Mouse (Mus musculus): ENCODE data around the gene E4f1. TPM values are rescaled to one million over a fixed set of nuclear protein-coding genes. Genes with fewer than 3 reads are reported as not detected.

E4f1 gene
- polyA plus RNA-seq, 1 experiment from 2014 or later = 44.9 TPM

DNA sequence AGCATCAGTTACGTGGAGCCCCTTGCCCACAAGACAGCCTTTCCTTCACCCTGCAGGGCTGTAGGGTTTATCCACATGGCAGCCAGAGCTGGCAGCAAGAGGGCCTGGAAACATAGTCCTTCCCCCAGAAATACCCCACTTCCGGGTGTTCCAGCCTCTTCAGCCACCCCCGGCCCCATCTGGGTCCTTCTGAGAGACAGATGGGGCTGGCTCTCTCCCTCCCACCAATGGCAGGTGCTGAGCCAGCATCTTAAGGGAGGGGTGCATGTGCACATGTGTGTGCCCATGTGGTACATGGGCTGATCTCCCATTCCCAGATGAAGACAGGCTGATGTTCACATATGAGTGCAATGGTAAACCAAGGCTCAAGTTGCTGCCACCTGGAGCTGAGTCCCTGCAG is 25.3 kb upstream of the E4f1 start:
- no peak overlapping the region for H3K4me2 ChIP-seq (replicated peaks)
- no peak overlapping the region for H3K9ac ChIP-seq (replicated peaks)
- H3K9me3 ChIP-seq = no peaks in the 10 kb centered on the region
- H3K36me3 ChIP-seq = peaks cover 37% of the 10 kb centered on the region
- H3K4me3 ChIP-seq = no peak overlapping the region
- WGBS = 75% methylated on average over 3 of the region's 3 CpGs
- 0 out of 2 replicates have a peak overlapping the region, but pooled peaks have one; percentile 14 for H3K27ac ChIP-seq (replicated peaks)
- peaks cover 14% of the 10 kb centered on the region for H3K4me1 ChIP-seq
- no peaks in the 10 kb centered on the region for H3K27me3 ChIP-seq
- no peak; the same call in 1 of the 2 replicates for ATAC-seq (replicated peaks)

DNA sequence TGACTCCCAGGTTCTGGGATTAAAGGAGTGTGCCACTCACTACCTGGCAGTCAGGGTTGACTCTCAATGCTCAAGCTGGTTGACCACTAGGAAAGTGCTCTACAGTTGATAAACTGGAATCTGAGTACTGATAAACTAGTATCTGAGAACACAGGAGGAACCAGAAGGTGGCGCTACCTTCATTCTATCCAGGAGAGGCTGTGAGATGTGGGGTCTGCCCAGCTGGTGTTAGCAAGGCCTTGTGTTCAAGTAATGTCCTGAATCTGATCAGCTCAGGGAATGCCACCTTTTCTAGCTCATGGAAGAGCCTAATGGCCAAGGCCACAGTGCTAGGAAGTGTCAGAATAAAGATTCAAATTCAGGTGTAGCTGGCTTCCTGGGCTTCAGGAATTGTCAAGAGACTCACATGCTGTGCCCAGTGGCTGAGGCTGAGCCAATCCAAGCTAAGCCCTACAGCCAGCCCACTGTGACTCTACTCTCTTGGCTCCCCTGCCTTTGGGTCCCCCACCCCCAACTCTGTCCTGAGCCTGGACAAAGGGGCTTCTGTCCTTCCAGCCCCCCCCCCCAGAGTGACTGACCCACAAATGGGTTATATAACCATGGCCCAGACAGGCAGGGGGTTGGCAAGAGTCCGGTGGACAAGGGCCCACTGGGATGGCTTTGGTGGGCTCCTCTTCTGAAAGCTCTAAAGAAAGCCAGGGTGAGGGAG is 24.7 kb upstream of the E4f1 start:
- no peak overlapping the region for H3K4me2 ChIP-seq (replicated peaks)
- ATAC-seq (replicated peaks) = no peak
- H3K36me3 ChIP-seq = peaks cover 33% of the 10 kb centered on the region
- 35% methylated on average over 2 of the region's 2 CpGs for WGBS
- no peak overlapping the region for H3K9ac ChIP-seq (replicated peaks)
- H3K4me1 ChIP-seq = peaks cover 21% of the 10 kb centered on the region
- no peaks in the 10 kb centered on the region for H3K27me3 ChIP-seq
- no peak overlapping the region; the same call in 1 of the 2 replicates for H3K27ac ChIP-seq (replicated peaks)
- H3K4me3 ChIP-seq = no peak overlapping the region
- no peaks in the 10 kb centered on the region for H3K9me3 ChIP-seq

DNA sequence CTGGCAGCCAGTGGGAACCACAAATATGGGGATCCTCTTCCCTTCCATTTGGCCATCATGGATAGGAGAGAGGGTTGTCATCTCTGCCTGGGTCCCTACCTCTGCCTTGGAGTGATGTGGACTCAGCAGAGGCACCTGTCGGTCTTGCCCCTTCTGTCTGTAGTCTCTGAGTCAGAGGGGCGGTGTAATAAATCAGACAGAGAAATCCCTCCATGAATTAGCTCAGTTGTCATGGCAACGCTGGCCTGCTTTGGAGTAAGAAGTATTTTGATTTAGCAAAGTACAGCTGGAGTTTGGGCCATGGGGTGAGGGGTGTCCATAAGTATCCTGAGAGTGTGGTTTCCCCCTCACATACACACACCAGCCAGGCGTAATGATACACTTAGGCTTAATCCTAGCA is 20.3 kb upstream of the E4f1 start:
- WGBS = 57% methylated on average over 4 of the region's 4 CpGs
- no peaks in the 10 kb centered on the region for H3K9me3 ChIP-seq
- no peak for ATAC-seq (replicated peaks)
- peak overlapping the region; percentile 91 for H3K27ac ChIP-seq (replicated peaks)
- H3K4me2 ChIP-seq (replicated peaks) = peak overlapping the region; percentile 69; the same call in 1 of the 2 replicates
- peak overlapping the region; percentile 79 for H3K4me3 ChIP-seq
- peaks cover 39% of the 10 kb centered on the region for H3K4me1 ChIP-seq
- no peaks in the 10 kb centered on the region for H3K36me3 ChIP-seq
- no peak overlapping the region for H3K9ac ChIP-seq (replicated peaks)
- no peaks in the 10 kb centered on the region for H3K27me3 ChIP-seq

GRCm38 (mm10) chr17:24489265-24490030 is 19.3 kb upstream of the E4f1 start:
- WGBS = 17% methylated on average over 19 of the region's 19 CpGs
- H3K9ac ChIP-seq (replicated peaks) = peak overlapping the region; percentile 93
- H3K4me3 ChIP-seq = peak overlapping the region; percentile 79
- H3K27ac ChIP-seq (replicated peaks) = peak overlapping the region; percentile 91
- no peaks in the 10 kb centered on the region for H3K9me3 ChIP-seq
- H3K4me2 ChIP-seq (replicated peaks) = peak overlapping the region; percentile 69
- peaks cover 37% of the 10 kb centered on the region for H3K4me1 ChIP-seq
- H3K36me3 ChIP-seq = no peaks in the 10 kb centered on the region
- ATAC-seq (replicated peaks) = peak; percentile 29
- no peaks in the 10 kb centered on the region for H3K27me3 ChIP-seq

GRCm38 (mm10) chr17:24488662-24489264 is 18.6 kb upstream of the E4f1 start:
- H3K4me2 ChIP-seq (replicated peaks) = peak overlapping the region; percentile 69
- WGBS = 0% methylated on average over 38 of the region's 81 CpGs
- H3K36me3 ChIP-seq = no peaks in the 10 kb centered on the region
- peak overlapping the region; percentile 79 for H3K4me3 ChIP-seq
- peaks cover 37% of the 10 kb centered on the region for H3K4me1 ChIP-seq
- H3K9me3 ChIP-seq = no peaks in the 10 kb centered on the region
- peak overlapping the region; percentile 91 for H3K27ac ChIP-seq (replicated peaks)
- peak; percentile 67 for ATAC-seq (replicated peaks)
- H3K9ac ChIP-seq (replicated peaks) = peak overlapping the region; percentile 93
- H3K27me3 ChIP-seq = no peaks in the 10 kb centered on the region

GRCm38 (mm10) chr17:24488186-24488661 is 18.1 kb upstream of the E4f1 start, which contains the start of gene Caskin1:
Gene Caskin1, plus strand, starts transcription at chr17:24488601.
- WGBS = under 1% methylated on average over 43 of the region's 45 CpGs
- Histone ChIP-seq H3K9me3 (no peaks in the 10 kb centered on the region), H3K4me2 (replicated peaks) (peak within 1 kb of the TSS; percentile 69), H3K9ac (replicated peaks) (peak within 1 kb of the TSS; percentile 93), H3K4me3 (peak within 1 kb of the TSS; percentile 79), H3K4me1 (peaks cover 37% of the 10 kb centered on the region), H3K36me3 (no peaks in the 10 kb centered on the region), H3K27ac (replicated peaks) (peak within 1 kb of the TSS; percentile 91), H3K27me3 (no peaks in the 10 kb centered on the region)
- ATAC-seq (replicated peaks) = peak; percentile 73

DNA sequence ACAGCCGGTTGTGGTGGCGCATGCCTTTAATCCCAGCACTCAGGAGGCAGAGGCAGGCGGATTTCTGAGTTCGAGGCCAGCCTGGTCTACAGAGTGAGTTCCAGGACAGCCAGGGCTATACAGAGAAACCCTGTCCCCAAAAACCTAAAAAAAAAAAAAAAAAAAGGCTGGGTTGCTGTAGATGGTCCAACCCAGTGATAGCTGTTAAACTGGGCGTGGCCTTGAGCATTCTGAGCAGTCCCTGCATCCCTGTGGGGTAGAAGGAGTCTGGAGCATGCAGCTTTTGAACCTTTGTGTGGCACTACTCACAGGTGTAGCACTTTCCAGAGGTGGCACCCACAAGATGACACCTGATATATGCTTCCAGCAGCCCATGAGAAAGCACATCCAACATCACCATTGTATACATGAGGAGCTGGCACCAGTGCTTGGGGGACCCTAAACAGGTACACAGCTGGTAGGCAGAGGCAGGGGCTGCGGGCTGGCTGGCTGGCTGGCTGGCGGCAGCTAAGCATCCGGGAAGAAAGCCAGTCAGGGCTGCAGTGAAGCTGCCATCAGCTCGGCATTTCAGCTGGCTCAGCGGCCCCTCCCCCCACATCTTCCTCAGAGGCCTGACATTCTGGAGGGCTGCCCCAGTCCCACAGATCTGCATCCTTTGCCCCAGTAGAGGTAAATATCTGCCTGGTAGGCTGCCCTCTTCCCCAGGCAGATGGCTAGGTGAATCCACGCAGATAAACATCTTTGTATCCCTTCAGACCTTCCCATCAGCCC is 15.2 kb upstream of the E4f1 start:
- H3K9ac ChIP-seq (replicated peaks) = 0 out of 2 replicates have a peak overlapping the region, but pooled peaks have one; percentile 8
- ATAC-seq (replicated peaks) = no peak
- H3K4me2 ChIP-seq (replicated peaks) = no peak overlapping the region
- WGBS = 46% methylated on average over 11 of the region's 11 CpGs
- H3K27me3 ChIP-seq = no peaks in the 10 kb centered on the region
- no peak overlapping the region for H3K4me3 ChIP-seq
- H3K36me3 ChIP-seq = no peaks in the 10 kb centered on the region
- no peaks in the 10 kb centered on the region for H3K9me3 ChIP-seq
- peak overlapping the region; percentile 62 for H3K27ac ChIP-seq (replicated peaks)
- peaks cover 29% of the 10 kb centered on the region for H3K4me1 ChIP-seq

DNA sequence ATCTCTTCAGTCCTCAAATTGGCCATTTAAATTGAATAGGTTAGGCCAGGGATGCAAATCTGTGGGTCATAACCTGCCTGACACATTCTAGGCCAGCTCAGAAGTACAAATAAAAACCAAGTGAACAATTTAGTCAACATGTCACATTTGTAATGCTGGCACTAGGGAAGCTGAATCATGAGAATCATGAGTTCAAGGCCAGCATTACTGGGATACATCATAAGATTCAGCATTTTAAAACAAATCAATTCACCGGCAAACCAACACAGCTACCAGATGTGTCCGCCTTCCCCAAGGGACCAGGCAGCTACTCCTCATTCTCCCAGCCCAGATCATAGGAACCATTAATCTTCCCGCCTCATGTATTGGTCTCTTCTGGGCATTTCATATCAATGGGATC is 13.4 kb upstream of the E4f1 start:
- no peaks in the 10 kb centered on the region for H3K36me3 ChIP-seq
- H3K9me3 ChIP-seq = no peaks in the 10 kb centered on the region
- no peak for ATAC-seq (replicated peaks)
- no peak overlapping the region for H3K27ac ChIP-seq (replicated peaks)
- no peak overlapping the region for H3K4me2 ChIP-seq (replicated peaks)
- no peak overlapping the region for H3K4me3 ChIP-seq
- no peaks in the 10 kb centered on the region for H3K27me3 ChIP-seq
- H3K9ac ChIP-seq (replicated peaks) = no peak overlapping the region
- WGBS = 94% methylated on average over 3 of the region's 3 CpGs
- H3K4me1 ChIP-seq = peaks cover 19% of the 10 kb centered on the region

GRCm38 (mm10) chr17:24481027-24481815 is 11.1 kb upstream of the E4f1 start:
- H3K36me3 ChIP-seq = peaks cover 12% of the 10 kb centered on the region
- H3K27ac ChIP-seq (replicated peaks) = no peak overlapping the region
- no peak for ATAC-seq (replicated peaks)
- WGBS = 94% methylated on average over 20 of the region's 20 CpGs
- H3K27me3 ChIP-seq = no peaks in the 10 kb centered on the region
- no peak overlapping the region for H3K4me2 ChIP-seq (replicated peaks)
- H3K9ac ChIP-seq (replicated peaks) = no peak overlapping the region
- H3K9me3 ChIP-seq = no peaks in the 10 kb centered on the region
- H3K4me3 ChIP-seq = no peak overlapping the region
- peaks cover 23% of the 10 kb centered on the region for H3K4me1 ChIP-seq

DNA sequence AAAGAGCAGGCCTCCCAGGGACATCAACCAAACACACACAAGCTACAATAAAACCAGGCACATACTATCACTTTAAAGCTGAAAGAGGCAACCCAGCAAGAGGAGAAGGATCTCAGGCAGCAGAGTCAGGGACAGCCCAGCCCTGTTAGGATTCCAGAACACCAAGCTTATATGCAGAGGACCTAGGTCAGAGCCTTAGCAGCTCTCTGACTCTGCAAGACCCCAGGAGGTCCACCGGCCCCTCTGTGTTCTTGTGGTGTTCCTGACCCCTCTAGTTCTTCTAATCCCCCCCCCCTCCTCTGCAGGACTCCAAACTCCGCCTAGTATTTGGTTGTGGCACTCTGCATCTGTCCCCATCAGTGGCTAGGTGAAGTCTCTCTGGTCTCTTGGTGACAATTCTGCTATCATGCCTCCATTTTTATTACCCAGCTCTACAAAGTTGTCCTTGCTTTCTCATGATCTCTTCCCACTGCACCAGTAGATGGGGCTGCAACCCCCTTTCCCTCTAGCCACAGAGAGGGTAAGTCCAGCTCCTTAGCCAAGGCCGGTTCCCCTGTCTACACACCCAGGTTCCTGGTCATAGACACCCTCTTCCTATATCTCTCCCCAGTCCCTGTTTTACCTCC is 10.2 kb upstream of the E4f1 start:
- H3K27me3 ChIP-seq = no peaks in the 10 kb centered on the region

More for the DNA sequence above, 10.2 kb upstream of the E4f1 start:
- Histone ChIP-seq H3K4me2 (replicated peaks) (no peak overlapping the region), H3K4me3 (no peak overlapping the region), H3K4me1 (peaks cover 17% of the 10 kb centered on the region), H3K36me3 (peaks cover 21% of the 10 kb centered on the region), H3K27ac (replicated peaks) (no peak overlapping the region), H3K9ac (replicated peaks) (no peak overlapping the region), H3K9me3 (no peaks in the 10 kb centered on the region)
- WGBS = 51% methylated on average over 3 of the region's 3 CpGs
- ATAC-seq (replicated peaks) = no peak

Data from forebrain, embryonic 15.5 days (tissue).